Mouse (Mus musculus): ENCODE measurements around the gene Efna3.

Gene Efna3

GRCm38 (mm10) chr3:89322514-89323165 lies at the start of gene Efna3:
Gene Efna3, minus strand, starts transcription at chr3:89322965.
- peak; percentile 76 for DNase-seq (ENCODE audit: low spot score)

GRCm38 (mm10) chr3:89367338-89367737 lies 44.6 kb upstream of the Efna3 start:
- DNase-seq (ENCODE audit: low spot score): no peak

DNA sequence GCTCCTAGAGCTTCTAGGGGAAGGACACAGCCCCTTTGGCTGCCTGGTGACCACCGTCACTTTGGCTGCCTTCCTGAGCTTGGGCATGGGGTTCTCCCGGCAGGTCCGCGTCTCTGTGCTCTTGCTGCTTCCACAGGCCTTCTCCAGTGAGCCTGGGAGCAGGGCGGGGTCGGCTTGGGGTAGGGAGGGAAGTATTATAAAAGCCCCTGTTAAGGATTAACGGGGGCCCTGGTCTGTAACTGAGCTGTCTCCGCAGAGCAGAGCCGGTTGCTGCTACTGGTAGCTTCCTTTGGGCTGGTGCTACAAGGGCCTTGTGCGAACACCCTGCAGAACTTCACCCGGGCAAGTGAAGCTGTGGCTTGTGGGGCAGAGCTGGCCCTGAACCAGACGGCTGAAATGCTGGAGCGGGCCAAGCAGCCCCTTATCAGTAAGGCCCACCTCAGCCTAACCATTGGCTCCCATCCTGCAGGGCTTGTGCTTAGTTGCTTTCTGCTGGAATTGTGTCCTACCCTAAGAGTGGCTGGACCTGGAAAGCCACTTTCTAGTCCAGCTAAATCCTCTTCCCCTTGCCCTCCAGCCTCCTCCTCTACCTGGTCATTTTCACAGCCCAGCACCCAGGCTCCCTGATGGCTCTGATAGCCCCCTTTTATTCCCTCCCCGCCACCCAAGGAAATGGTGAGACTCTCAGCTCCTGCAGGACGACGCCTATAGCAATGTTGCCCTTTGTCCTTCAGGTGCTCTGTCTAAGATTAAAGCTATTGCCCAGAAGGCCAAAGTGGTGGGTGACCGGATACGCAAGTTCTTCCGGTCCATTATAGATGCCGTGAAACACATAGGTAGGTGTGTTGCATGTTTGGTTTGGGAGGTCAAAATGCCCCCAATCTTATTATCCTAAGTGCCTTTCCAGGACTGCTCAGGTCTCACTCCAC lies 43.0 kb upstream of the Efna3 start:
- no peak for DNase-seq (ENCODE audit: low spot score)

GRCm38 (mm10) chr3:89365153-89365485 lies 42.4 kb upstream of the Efna3 start, which contains the start of gene Dcst1:
Gene Dcst1, minus strand, starts transcription at chr3:89365253.
- DNase-seq (ENCODE audit: low spot score): no peak

GRCm38 (mm10) chr3:89364631-89365030 lies 41.9 kb upstream of the Efna3 start:
- no peak for DNase-seq (ENCODE audit: low spot score)

- no peak for DNase-seq (ENCODE audit: low spot score)
Observed at GRCm38 (mm10) chr3:89361675-89362074, 38.9 kb upstream of the Efna3 start, which contains the start of gene Dcst2. Gene Dcst2, plus strand, starts transcription at chr3:89361975.

DNA sequence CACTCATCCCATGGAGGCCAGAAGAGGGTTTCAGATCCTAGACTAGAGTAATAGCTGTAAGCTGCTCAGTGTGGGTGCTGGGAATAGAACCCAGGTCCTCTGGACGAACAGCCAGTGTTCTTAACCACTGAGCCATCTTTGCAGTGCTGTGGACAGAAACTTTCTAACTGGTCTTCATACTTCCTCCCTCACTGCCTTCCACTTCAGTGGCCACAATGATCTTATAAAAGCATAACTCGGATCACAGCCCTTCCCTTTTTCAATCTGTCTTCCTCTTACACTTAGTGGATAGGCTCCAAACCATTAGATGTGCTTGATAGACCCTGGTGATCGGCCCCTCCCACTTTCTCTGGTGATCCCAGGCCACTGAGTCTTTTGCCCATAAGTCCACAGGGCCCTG lies 37.5 kb upstream of the Efna3 start:
- DNase-seq (ENCODE audit: low spot score): no peak

DNA sequence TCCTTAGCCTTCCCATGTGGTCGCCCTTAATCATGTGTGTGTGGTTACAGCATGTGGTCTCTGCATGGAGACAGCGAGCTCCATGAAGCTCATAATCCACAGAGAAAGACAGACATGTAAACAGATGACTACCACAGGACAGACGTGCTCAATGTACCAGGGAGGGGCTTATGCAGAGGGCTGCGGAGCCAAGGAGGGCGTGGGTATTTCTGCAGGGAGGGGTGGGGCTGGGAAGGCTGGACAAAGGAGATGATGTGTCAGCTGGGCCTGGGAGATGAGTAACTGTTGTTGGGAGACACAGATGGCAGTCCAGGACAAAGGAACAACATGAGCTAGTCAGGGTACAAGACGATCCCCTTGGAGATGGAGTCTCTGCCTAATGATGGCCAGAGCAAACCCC lies 36.9 kb upstream of the Efna3 start:
- DNase-seq (ENCODE audit: low spot score): no peak

- no peak for DNase-seq (ENCODE audit: low spot score)
Observed at GRCm38 (mm10) chr3:89356029-89356428, 33.3 kb upstream of the Efna3 start.

DNA sequence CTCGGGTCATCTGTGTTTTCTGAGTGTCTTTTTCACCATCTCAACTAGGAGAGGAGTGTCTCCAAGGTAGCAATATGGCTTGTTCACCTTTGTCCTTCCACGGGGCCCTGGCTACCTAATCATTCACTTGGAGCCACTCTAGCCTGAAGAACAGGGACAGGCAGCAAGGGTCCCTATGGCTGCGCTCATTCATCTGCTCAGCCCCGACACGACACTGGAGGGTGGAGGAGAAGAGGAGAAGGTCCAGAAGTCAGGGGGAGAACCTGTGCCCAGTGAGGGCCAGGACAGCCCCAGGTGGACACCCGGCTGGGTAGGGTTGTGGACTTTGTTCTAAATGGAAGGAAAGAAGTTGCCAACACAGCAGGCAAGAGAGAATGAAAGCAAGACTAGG lies 32.7 kb upstream of the Efna3 start:
- no peak for DNase-seq (ENCODE audit: low spot score)

DNA sequence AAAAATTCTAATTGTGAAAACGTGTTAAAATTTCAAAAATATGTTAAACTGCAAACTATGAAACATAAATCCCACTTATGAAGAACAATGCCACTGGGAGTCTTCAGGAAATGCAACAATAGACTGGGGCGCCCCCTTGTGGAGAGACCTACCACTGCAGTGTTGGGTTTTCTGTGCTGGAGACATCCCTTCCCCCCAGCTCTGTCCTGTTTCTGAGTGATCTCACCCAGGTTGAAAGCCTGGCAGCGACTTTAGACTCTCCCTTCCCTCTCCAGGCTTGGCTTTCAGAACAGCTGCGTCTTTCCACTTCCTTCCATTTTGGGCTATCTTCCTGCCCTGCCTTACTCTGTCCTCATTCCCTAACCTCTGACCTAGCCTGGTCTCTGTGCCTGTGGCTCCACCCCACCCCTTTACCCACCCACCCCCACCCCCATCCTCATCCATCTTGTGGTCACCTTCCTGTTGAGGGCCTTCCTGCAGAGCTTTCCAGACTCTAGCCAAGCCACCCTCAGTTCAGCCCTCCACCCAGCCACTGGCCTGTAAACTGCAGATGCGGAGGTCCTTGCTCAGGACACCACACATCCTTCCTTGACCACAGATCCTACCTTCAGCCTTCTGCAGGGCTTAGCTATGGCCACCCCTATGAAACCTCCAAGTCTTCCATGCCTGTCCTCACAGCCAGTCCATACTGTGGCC lies 32.2 kb upstream of the Efna3 start:
- peak; percentile 88 for DNase-seq (ENCODE audit: low spot score)

- DNase-seq (ENCODE audit: low spot score): no peak
Observed at GRCm38 (mm10) chr3:89351271-89351670, 28.5 kb upstream of the Efna3 start.

- DNase-seq (ENCODE audit: low spot score): peak; percentile 93
Observed at GRCm38 (mm10) chr3:89349869-89350501, 27.2 kb upstream of the Efna3 start, which contains the start of gene Adam15. Gene Adam15, minus strand, starts transcription at chr3:89349996.

DNA sequence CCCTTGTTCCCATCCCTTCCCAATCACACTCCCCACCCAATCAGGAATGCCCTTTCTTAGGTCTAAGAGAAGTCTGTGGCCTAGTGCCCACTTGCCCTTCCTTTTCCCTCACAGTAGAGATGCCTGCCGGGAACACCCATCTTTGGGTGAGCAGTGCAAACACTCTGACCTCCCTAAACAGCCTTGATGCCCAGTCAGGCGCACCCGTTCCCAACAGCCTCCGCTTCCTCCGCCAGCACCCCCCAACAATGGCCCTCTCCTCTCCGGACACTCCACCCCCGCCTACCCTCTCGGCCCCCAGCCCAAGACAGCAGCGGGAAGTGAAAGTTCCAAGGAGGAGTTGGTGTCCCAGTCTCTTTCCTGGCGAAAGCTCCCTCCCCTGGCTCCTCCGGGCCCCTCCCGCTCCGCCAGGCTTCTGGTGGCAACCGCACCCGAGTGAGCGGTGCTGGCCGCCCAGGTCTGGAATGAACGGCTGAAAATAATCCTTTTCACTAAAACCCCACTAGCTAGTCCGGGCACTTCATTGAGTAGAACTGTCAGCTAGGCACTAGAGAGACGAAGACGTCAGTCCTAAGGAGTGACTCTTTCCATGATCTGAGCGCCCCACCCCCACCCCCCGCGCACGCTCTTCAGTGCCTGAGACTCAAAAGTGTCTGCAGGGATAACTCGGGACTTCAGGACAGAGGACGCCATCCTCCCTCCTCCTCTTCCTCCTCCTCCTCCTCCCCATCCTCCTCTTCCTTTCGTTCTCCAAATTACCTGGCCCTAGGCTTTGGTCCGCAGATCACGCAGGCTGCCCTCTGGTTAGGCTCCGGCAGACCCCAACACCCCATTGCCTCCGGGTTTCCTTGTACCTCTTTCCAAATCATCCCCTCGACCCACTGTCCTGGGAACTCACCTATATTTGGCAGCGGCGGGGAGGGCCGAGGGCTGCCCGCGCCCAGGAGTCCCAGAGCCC lies 26.4 kb upstream of the Efna3 start:
- peak; percentile 49 for DNase-seq (ENCODE audit: low spot score)

GRCm38 (mm10) chr3:89347916-89348315 lies 25.2 kb upstream of the Efna3 start:
- DNase-seq (ENCODE audit: low spot score): no peak

GRCm38 (mm10) chr3:89346815-89347540 lies 24.2 kb upstream of the Efna3 start:
- no peak for DNase-seq (ENCODE audit: low spot score)

GRCm38 (mm10) chr3:89343279-89343678 lies 20.5 kb upstream of the Efna3 start:
- no peak for DNase-seq (ENCODE audit: low spot score)

- DNase-seq (ENCODE audit: low spot score): no peak
Observed at GRCm38 (mm10) chr3:89341794-89342193, 19.0 kb upstream of the Efna3 start.

GRCm38 (mm10) chr3:89340465-89340864 lies 17.7 kb upstream of the Efna3 start:
- peak; percentile 79 for DNase-seq (ENCODE audit: low spot score)

GRCm38 (mm10) chr3:89339416-89339815 lies 16.7 kb upstream of the Efna3 start:
- peak; percentile 70 for DNase-seq (ENCODE audit: low spot score)

All from urinary bladder, postnatal 14 days (tissue).